Mouse (Mus musculus) Patski (cell line): ENCODE data around the gene Dpp6. TPM values are rescaled to one million over a fixed set of nuclear protein-coding genes. Genes with fewer than 3 reads are reported as not detected.

Experiments
- ATAC-seq: fragments of 100-300 bp; one replicate; pipeline ENCODE4 v1.8.0; 2021
- CTCF ChIA-PET: fragments of 350-600 bp; sonication (Branson Sonifier 250); formaldehyde crosslinking; loops from one replicate; lab custom pipeline; 2022; ENCODE audit warnings: inconsistent platforms; lab: Charles Lee
- POLR2A ChIA-PET: fragments of 350-600 bp; sonication (Branson Sonifier 250); formaldehyde crosslinking; loops from one replicate; lab custom pipeline; 2022; ENCODE audit warnings: antibody characterized with exemption, inconsistent platforms; lab: Charles Lee
- DNase-seq: peaks from one replicate; pipeline ENCODE4 v3.0.0-alpha.2; 2011; ENCODE audit warnings: low read depth, low spot score
- H3K27me3 ChIP-seq: fragments of 371-371 bp; one replicate; pipeline ENCODE4 v1.5.1; 2021
- CTCF ChIP-seq: fragments of 100-300 bp; IDR thresholded peaks from one replicate; pipeline ENCODE4 v1.5.1; 2021
- in situ Hi-C: fragments of 300-500 bp; cut with MboI; formaldehyde crosslinking; loops from 3 replicates; pipeline ENCODE4 v1.11.1; 2018; ENCODE audit warnings: low pct_unique_long_range_greater_than_20kb, mixed read lengths
- polyA plus RNA-seq: library from polyadenylated mRNA; unstranded; gene quantifications from one replicate; pipeline ENCODE4 v1.2.3, GENCODE M21; 2021

Dpp6 gene
- polyA plus RNA-seq, 1 experiment from 2014 or later: 0.56 TPM

DNA sequence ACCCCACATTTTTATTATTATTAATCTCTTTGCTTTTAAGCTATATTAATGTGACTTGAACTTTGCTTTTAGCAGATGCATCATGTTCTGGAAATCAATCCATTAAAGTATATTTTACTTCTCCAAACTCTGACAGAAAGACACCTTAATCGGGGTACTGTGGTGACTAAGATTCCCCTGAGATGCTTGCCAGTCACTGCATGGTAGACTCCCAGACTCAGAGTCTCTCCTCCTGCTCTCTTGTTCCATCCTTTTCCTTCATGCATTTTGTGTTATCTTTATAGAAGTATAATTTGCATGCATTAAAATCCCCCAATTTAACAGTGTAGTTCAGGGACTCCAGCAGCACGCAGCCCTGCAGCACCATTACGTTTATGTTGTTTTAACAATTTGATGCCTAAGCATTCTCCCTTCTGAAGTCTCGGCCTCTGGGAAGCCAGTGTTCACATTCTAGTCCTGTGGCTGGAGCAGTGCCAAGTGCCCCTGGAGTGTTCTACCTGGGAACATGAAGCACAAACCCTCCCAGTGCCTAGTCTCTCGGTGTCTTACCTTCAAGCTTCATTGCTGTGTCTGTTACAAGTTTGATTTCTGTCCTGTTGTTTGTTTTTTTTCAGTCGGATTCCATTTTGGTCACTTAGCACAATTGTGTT, 153.1 kb downstream of the Dpp6 start:
- no peak for ATAC-seq
- no peak for DNase-seq
- TF ChIP-seq CTCF: no peak
- ChIA-PET CTCF (no interaction called here), POLR2A (no interaction called here)
- H3K27me3 ChIP-seq: no peaks in the 10 kb centered on the region
- in situ Hi-C loops: no loop called here

DNA sequence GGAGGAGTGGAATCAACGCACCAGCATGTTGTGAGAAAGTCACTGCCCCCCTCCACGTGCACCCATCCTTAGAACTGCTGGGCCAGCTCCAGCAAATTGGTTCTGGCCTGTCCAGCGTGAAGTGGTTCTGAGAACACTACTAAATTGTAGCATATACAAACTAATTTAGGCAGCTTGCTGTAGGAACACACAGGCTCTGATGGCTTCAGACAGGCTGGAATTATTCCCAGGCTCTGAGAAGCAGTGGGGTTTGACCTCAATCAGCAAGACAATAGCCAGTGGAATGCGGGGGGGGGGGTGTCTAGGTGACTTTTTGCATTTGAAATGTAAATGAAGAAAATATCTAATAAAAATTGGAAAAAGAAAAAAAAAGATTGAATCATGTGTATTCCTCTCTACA, 156.2 kb downstream of the Dpp6 start:
- TF ChIP-seq CTCF: no peak

DNA sequence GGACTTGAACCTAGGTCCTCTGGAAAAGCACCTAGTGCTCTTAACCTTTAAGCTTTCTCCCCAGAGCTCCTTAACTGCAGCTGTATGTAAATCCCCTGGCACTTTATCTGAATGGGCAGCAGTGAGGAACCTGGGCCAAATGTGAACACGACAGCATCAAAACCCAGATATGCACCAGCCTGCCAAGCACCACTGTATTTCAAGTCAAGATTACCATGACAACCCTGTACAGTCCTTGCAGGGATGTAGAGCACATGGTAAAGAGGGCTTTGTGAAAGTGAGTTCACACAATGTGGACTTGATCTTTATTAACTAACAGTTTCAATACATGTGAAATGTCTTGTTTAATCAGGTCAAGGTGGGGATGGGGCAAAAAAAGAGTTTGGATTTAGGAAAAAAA, 162.3 kb downstream of the Dpp6 start:
- CTCF ChIA-PET: no interaction called here
- in situ Hi-C loops: no loop called here
- no peak for ATAC-seq
- no peak for DNase-seq
- H3K27me3 ChIP-seq: no peaks in the 10 kb centered on the region
- no peak for TF ChIP-seq CTCF
- POLR2A ChIA-PET: no interaction called here

More for the DNA sequence above, 156.2 kb downstream of the Dpp6 start:
- CTCF ChIA-PET: no interaction called here
- no peak for DNase-seq
- POLR2A ChIA-PET: no interaction called here
- no peak for ATAC-seq
- in situ Hi-C loops: no loop called here
- H3K27me3 ChIP-seq: no peaks in the 10 kb centered on the region

DNA sequence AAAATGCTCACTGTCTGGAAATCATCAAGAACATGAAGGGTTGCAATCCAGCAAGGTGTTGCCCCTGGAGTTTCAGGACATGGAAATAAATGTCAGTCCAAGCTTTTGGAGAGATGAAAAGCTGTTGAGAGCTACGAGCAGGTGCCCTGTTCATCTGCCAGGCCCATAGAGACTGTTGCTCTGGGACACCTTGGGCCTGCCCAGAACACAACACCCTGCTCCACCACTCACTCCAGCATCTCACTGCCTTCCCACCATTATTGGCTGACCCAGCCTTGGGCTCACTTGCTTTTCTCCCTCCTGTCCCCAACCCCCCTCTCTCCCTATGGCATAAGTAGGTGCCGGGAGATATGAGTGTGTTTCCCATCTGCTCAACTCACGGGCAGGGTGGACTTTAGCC, 162.8 kb downstream of the Dpp6 start:
- CTCF ChIA-PET: no interaction called here
- no peak for TF ChIP-seq CTCF
- POLR2A ChIA-PET: no interaction called here

DNA sequence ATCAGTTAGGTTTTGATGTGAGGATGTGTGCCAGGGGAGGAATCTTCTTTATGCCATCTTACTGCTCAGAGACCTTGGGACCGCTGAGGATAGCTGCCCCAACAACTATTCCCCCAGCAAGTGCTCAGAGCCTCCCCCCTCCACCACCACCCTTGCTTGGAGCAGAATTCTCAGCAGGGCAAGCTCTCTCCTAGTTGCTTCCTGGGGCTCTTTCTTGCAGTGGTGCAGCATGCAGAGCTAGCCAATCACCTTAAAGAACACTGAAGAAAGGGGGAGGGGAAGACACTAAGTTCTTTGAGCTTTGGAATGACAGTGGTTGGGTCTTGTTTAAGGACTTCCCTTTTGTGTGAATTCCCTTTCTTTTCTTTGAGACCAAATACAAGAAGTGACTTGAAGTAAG, 168.1 kb downstream of the Dpp6 start:
- in situ Hi-C loops: no loop called here
- no peak for ATAC-seq
- ChIA-PET POLR2A (no interaction called here), CTCF (no interaction called here)
- no peaks in the 10 kb centered on the region for H3K27me3 ChIP-seq
- TF ChIP-seq CTCF: no peak
- DNase-seq: no peak

More for the DNA sequence above, 162.8 kb downstream of the Dpp6 start:
- in situ Hi-C loops: no loop called here
- DNase-seq (no peak), ATAC-seq (no peak)
- H3K27me3 ChIP-seq: no peaks in the 10 kb centered on the region

DNA sequence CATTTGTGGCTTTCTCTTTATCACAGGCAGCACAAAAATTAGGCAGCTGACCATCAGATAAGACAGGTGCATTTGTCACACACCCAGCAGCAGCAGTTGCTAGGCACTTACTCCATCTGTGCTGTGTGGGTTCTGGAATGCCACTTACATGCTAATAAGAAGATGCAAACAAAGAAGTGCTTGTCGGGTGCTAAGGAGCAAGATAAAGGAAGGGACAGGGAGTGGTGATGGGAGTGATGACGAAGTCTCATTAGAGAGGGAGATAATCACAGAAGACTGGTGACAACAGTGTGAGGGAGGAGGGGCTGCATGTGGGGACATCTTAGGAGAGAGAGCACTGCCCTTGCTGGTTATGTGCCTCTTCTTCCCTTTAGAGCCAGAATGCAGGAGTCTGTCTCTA, 174.6 kb downstream of the Dpp6 start:
- in situ Hi-C loops: no loop called here

DNA sequence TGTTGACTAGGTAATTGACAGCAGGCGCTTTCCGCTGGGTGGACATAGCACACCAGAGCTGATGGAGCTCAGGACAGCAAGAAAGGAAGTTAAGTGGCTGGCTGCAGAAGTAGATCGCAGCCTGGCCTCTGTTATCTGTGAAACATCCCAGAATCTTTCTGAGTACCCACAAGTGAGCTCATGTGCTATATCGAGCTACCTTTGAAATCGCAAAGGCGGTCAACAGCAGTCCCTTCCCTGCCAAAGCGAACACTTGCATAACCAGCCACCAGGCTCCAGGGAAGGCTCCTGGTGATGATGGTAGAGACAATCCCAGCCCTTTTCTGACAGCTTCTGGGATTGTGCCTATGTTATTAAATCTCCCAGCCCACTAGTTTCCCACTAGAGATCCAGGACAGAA, 186.5 kb downstream of the Dpp6 start:
- ChIA-PET CTCF (no interaction called here), POLR2A (no interaction called here)
- DNase-seq (no peak), ATAC-seq (no peak)
- no peaks in the 10 kb centered on the region for H3K27me3 ChIP-seq
- no peak for TF ChIP-seq CTCF
- in situ Hi-C loops: no loop called here

More for the DNA sequence above, 174.6 kb downstream of the Dpp6 start:
- ChIA-PET POLR2A (no interaction called here), CTCF (no interaction called here)
- no peak for DNase-seq
- no peaks in the 10 kb centered on the region for H3K27me3 ChIP-seq
- no peak for ATAC-seq
- TF ChIP-seq CTCF: no peak

DNA sequence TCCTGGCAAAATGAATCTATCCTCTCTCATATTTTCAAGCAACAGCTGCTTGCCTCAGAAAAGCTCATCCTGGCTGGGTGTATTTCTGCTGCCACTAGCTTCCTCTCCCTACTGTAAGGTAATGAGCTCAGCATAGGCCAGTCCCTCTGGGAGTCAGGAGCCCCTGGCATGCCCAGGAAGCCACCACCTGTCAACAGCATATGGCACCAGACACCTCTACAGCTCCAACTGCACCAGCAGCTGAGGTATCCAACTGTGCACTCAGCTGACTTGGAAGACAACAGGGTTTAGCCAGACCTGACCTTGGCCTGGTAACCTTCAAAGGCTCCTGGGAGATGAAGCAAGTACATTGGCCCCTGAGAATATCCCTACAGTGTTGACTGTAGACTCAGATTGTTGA, 192.2 kb downstream of the Dpp6 start:
- no peak for TF ChIP-seq CTCF
- H3K27me3 ChIP-seq: no peaks in the 10 kb centered on the region
- in situ Hi-C loops: no loop called here
- ChIA-PET CTCF (no interaction called here), POLR2A (no interaction called here)
- ATAC-seq: no peak
- no peak for DNase-seq

DNA sequence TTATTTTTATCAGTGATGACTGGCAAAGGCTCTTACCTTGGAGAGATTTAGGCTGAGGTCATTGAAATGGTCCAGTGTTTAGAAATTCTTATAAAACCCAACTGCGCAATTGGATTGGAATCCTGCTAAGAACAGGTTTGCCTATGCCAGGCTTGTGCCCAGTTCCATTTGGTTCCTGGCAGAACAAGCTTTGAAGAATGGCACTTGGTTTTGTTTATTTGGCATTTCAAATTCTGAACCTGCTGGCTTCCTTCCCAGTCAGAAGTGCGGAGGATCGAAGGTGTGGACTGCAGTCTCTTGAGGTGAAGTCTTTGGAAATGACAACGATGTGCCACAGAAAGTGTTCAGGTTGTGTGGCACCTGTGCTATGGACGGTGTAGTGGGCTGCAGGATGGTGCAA, 193.6 kb downstream of the Dpp6 start:
- DNase-seq: no peak
- POLR2A ChIA-PET: no interaction called here
- in situ Hi-C loops: no loop called here
- H3K27me3 ChIP-seq: no peaks in the 10 kb centered on the region
- TF ChIP-seq CTCF: no peak
- CTCF ChIA-PET: no interaction called here
- ATAC-seq: no peak

DNA sequence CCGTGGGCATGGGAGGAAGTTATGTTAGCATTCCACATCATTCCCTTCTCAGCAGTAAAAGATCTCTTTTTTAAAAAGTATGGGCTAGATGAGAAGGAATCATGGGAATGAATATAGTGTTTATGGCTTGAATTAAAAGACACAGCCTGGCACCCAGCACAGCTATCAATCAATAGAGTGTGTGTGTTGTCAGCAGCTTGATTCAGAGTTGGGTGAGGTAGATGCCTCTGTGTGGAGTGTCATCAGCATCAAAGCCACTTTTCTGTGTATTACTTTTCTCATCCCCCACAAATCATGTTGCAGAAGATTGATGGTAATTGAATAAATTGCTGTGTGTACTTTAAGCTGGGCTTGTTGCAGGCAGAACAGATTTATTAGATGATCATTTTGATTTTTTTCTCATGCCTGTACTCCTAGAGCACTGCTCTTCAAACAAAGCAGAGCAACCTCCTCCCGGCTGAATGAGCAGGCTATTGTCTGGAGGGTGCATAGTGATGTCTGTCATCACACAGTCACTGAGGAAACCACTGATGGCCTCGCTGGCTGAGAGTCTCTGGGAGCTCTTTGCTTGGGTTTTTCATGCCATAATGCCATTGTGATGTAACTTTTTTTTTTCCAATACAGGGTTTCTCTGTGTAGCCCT, 201.4 kb downstream of the Dpp6 start:
- CTCF ChIA-PET: no interaction called here
- no peak for ATAC-seq
- no peaks in the 10 kb centered on the region for H3K27me3 ChIP-seq
- POLR2A ChIA-PET: no interaction called here
- in situ Hi-C loops: no loop called here
- no peak for TF ChIP-seq CTCF
- no peak for DNase-seq

DNA sequence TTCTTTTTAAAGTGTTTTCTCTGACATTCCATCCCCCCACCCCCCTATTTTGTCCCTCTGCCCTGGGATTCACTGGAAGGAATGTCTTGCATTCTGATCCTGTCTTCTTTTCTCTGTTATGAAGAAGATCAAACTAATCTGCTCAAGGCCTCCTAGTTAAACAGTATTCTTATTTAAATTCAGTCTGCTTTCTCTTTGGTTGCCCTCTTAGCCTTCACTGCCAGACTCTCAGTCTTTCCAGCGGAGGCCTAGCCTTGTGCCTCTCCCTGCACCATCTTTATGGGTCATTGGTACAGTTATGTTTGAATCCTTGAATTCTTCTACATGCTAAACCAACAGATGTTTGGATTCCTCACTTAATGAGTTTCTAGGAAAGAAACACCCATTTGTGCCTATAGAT, 211.6 kb downstream of the Dpp6 start:
- ATAC-seq (no peak), DNase-seq (no peak)
- no peaks in the 10 kb centered on the region for H3K27me3 ChIP-seq
- ChIA-PET CTCF (no interaction called here), POLR2A (no interaction called here)
- in situ Hi-C loops: loop anchor here (25.0 kb wide), 1 partner anchor 741 kb away; no protein-coding TSS in a partner anchor
- no peak for TF ChIP-seq CTCF
